Mouse (Mus musculus) layer of hippocampus, adult 2 months (tissue): ENCODE data around the gene Egfl6. TPM values are rescaled to one million over a fixed set of nuclear protein-coding genes. Genes with fewer than 3 reads are reported as not detected.

ENCODE experiments used
- DNase-seq, 2 experiments: peaks; one replicate each; pipeline ENCODE4 v3.0.0; 2022; ENCODE audit warnings: low spot score in 2 of 2
- H3K27ac ChIP-seq: fragments of 200-600 bp; 2 replicates; pipeline ENCODE4 v1.8.1; 2022
- H3K4me3 ChIP-seq: fragments of 200-600 bp; 2 replicates; pipeline ENCODE4 v1.8.1; 2022; ENCODE audit warnings: mild to moderate bottlenecking
- CTCF ChIP-seq: fragments of 200-600 bp; conservative IDR thresholded peaks from 2 replicates; pipeline ENCODE4 v1.8.1; 2022; ENCODE audit warnings: antibody characterized with exemption, mild to moderate bottlenecking, moderate library complexity
- long read RNA-seq, 2 experiments: library from polyadenylated mRNA; stranded (forward); transcript quantifications; one replicate each; pipeline ENCODE4 v2.0.0; 2021; ENCODE audit warnings: borderline mapping rate in 2 of 2
- total RNA-seq, 2 experiments: library from RNA; stranded (reverse); gene quantifications; 2 replicates each; pipeline ENCODE4 v1.2.3; 2021

The Egfl6 gene
- total RNA-seq: 1 to 10 TPM; 3.8 to 5.0 TPM
- long read RNA-seq, experiment 1, transcript Egfl6-201 (12 exons, 2,704 nt): major isoform, 6 of 6 reads
- long read RNA-seq, experiment 1, partial matches to known transcripts: 0 of 6 reads
- long read RNA-seq, experiment 1, other reads (novel, unspliced or antisense): 0 of 6 reads
- long read RNA-seq, experiment 2, transcript Egfl6-201 (12 exons, 2,704 nt): major isoform, 10 of 11 reads
- long read RNA-seq, experiment 2, partial matches to known transcripts: 0 of 11 reads
- long read RNA-seq, experiment 2, other reads (novel, unspliced or antisense): 1 of 11 reads

GRCm38 (mm10) chrX:166584947-166585824 lies at the start of gene Egfl6:
Gene Egfl6, minus strand, starts transcription at chrX:166585720.
- TF ChIP-seq CTCF: no peak
- Histone ChIP-seq H3K27ac (no peak within 1 kb of the TSS; the same call in 1 of the 2 replicates), H3K4me3 (peak within 1 kb of the TSS; percentile 51)
- DNase-seq: no peak

GRCm38 (mm10) chrX:166626866-166627570 lies 41.5 kb upstream of the Egfl6 start:
- no peak for TF ChIP-seq CTCF
- H3K4me3 ChIP-seq: no peak overlapping the region
- H3K27ac ChIP-seq: no peak overlapping the region
- no peak for DNase-seq

- no peak overlapping the region for H3K4me3 ChIP-seq
- no peak for TF ChIP-seq CTCF
- no peak for DNase-seq
- no peak overlapping the region for H3K27ac ChIP-seq
These were observed 40.7 kb upstream of the Egfl6 start for GRCm38 (mm10) chrX:166626174-166626573.

GRCm38 (mm10) chrX:166623176-166623575 lies 37.7 kb upstream of the Egfl6 start:
- H3K27ac ChIP-seq: no peak overlapping the region
- no peak overlapping the region for H3K4me3 ChIP-seq
- no peak for DNase-seq
- TF ChIP-seq CTCF: no peak

GRCm38 (mm10) chrX:166621560-166622301 lies 36.2 kb upstream of the Egfl6 start:
- TF ChIP-seq CTCF: no peak

GRCm38 (mm10) chrX:166620900-166621299 lies 35.4 kb upstream of the Egfl6 start:
- no peak for TF ChIP-seq CTCF
- peak overlapping the region; percentile 53; the same call in 1 of the 2 replicates for H3K27ac ChIP-seq

More at GRCm38 (mm10) chrX:166621560-166622301, 36.2 kb upstream of the Egfl6 start:
- peak in 1 of 2 experiments; percentile 19 for DNase-seq
- Histone ChIP-seq H3K4me3 (no peak overlapping the region), H3K27ac (peak overlapping the region; percentile 43; the same call in 1 of the 2 replicates)

GRCm38 (mm10) chrX:166619084-166619483 lies 33.6 kb upstream of the Egfl6 start:
- Histone ChIP-seq H3K4me3 (no peak overlapping the region), H3K27ac (no peak overlapping the region)
- TF ChIP-seq CTCF: no peak

More at GRCm38 (mm10) chrX:166620900-166621299, 35.4 kb upstream of the Egfl6 start:
- no peak for DNase-seq
- H3K4me3 ChIP-seq: no peak overlapping the region

GRCm38 (mm10) chrX:166615191-166615590 lies 29.7 kb upstream of the Egfl6 start:
- H3K27ac ChIP-seq: no peak overlapping the region
- TF ChIP-seq CTCF: no peak
- no peak overlapping the region for H3K4me3 ChIP-seq
- DNase-seq: no peak

More at GRCm38 (mm10) chrX:166619084-166619483, 33.6 kb upstream of the Egfl6 start:
- no peak for DNase-seq

GRCm38 (mm10) chrX:166576111-166576510 lies 9.4 kb downstream of the Egfl6 start:
- Histone ChIP-seq H3K4me3 (no peak overlapping the region), H3K27ac (no peak overlapping the region)
- no peak for DNase-seq
- TF ChIP-seq CTCF: no peak

- no peak overlapping the region for H3K4me3 ChIP-seq
- DNase-seq: no peak
- no peak overlapping the region for H3K27ac ChIP-seq
- TF ChIP-seq CTCF: no peak
These were observed 19.5 kb downstream of the Egfl6 start for GRCm38 (mm10) chrX:166565983-166566382.

- TF ChIP-seq CTCF: no peak
These were observed 20.1 kb downstream of the Egfl6 start for GRCm38 (mm10) chrX:166565401-166565800.

GRCm38 (mm10) chrX:166564900-166565299 lies 20.6 kb downstream of the Egfl6 start:
- Histone ChIP-seq H3K4me3 (no peak overlapping the region), H3K27ac (no peak overlapping the region)
- no peak for TF ChIP-seq CTCF
- no peak for DNase-seq

More at GRCm38 (mm10) chrX:166565401-166565800, 20.1 kb downstream of the Egfl6 start:
- no peak for DNase-seq
- Histone ChIP-seq H3K4me3 (no peak overlapping the region), H3K27ac (no peak overlapping the region)
